Mouse (Mus musculus) lung, postnatal 36 days (tissue): ENCODE measurements around the gene Cish.
A peak's percentile ranks its signal among the peaks of the same experiment; 100 is the strongest.

Source experiments
- DNase-seq: peaks from one replicate; pipeline ENCODE4 v3.0.0; 2022; ENCODE audit warnings: mixed read lengths

The Cish gene

DNA sequence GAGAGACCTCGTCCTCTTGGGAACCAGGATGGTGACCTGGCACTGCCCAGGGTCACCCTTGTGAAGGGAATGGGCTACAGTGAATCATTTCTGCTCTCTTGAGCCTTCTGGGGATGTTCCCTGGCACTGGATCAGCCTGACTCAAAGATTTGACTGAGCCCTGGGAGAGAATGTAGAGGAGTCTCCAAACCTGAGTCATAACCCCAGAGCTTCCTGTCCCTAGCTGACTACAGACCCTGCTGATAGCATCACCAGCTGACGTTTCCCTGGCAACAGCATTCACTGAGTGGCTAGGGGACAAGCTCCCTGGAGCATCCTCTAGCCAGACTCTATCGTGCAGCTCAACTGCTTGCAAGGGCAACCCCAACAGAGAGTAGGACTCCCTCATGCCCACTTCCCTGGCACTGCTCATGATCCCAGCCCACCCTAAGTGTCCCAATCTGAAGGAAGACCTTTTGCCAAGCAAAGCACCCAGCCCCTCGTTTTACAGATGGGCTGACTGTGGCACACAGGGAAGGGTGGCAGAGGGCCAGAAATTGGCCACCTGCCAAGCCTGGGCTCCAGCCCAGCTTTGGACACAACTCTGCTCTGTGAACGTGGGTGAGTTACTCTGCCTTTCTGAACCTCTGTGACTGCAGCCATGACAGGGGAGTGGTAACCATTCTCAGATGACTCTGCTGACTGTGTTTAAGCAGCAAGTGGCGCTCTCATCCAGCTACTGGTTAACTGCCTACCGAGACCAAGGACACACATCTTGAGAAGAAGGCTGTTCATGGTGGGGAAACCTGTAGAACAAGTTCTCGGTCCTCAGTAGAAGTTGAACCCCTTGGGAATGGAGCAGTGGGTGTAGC, 17.1 kb upstream of the Cish start:
- DNase-seq = peak; percentile 78

GRCm38 (mm10) chr9:107279378-107280321, 16.2 kb upstream of the Cish start:
- DNase-seq = no peak

GRCm38 (mm10) chr9:107280322-107281027, 15.4 kb upstream of the Cish start:
- peak; percentile 46 for DNase-seq

- no peak for DNase-seq
These were observed 14.4 kb upstream of the Cish start for GRCm38 (mm10) chr9:107281241-107281987.

DNA sequence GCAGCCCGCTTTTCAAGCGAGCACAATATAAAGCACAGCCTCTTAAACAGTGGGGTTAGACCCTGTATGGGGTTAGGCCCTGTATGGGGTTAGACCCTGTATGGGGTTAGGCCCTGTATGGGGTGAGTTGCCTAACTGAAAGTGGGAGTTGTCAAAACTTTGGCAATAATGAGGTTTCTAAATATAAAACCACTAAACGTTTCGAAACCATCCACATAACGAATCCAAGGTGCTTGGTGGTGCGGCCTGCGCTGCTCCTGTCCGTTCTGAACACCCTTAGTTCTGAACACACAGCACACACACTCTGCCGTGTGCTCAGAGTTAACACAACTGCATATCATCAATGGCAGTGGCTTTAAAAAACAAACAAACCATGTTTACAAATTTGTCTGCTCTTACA, 12.9 kb upstream of the Cish start:
- no peak for DNase-seq

DNA sequence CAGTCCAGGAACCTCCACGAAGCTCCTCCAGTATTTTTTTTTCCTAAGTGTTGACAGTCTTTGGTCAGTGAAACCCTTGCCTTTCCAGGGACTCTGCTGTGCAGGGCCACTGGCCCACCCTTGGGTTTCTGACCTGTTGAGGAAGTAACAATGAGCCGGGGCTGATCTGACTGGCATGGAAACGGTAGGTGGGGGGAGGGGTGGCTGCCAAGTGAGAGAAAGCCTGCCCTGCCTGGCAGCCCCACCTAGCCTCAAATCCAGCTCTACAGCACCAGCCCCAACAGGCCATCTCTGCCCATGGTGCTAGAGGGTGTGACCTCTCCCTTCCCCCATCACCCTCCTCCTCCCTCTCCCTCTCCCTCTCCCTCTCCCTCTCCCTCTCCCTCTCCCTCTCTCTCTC, 10.8 kb upstream of the Cish start:
- DNase-seq = peak; percentile 72

DNA sequence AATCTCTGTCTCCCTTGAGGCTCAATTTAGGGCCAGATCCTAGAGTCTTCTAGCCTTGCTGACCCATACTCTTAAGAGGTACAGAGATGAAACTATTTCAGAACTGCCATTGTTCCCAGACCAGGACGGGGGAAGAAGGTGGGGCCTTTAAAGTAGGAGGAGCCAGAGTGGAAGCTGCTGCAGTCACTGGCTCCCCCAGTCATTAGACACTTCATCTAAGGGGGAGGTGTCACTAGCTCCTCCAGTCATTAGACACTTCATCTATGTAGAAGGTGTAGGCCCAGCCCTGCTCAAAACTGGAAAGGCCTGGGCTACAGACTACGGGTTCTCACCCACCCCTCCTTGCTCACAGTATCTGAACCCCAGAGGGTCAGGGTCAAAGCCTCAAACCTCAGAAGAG, 8.5 kb upstream of the Cish start:
- no peak for DNase-seq

DNA sequence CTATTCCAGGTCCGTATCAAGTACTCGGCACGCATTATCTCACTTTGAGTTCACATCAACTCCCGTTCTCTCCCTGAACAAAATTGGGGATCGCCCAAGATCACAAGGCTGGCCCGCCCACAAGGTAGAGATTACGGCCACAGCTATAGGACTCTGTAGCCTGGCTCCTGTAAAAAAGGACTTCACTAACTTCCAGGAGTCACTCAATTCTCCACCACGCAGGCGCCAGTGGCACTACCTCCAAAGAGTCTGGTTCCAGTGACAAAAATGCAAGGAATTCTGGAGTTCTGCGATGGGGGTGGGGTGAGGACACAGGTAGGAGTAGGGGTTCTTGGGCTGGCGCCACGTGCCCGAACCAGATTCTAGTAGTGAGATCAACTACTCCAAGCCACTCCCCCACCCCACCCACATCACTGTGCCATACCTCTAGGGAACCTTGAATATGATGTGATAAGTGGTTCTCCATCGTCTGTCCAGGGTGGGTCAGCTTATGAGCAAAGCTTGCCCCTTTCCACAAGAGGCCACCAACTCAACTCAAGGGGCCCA, 7.6 kb upstream of the Cish start:
- DNase-seq = no peak

- peak; percentile 90 for DNase-seq
These were observed 7.1 kb upstream of the Cish start for GRCm38 (mm10) chr9:107288711-107289110.

DNA sequence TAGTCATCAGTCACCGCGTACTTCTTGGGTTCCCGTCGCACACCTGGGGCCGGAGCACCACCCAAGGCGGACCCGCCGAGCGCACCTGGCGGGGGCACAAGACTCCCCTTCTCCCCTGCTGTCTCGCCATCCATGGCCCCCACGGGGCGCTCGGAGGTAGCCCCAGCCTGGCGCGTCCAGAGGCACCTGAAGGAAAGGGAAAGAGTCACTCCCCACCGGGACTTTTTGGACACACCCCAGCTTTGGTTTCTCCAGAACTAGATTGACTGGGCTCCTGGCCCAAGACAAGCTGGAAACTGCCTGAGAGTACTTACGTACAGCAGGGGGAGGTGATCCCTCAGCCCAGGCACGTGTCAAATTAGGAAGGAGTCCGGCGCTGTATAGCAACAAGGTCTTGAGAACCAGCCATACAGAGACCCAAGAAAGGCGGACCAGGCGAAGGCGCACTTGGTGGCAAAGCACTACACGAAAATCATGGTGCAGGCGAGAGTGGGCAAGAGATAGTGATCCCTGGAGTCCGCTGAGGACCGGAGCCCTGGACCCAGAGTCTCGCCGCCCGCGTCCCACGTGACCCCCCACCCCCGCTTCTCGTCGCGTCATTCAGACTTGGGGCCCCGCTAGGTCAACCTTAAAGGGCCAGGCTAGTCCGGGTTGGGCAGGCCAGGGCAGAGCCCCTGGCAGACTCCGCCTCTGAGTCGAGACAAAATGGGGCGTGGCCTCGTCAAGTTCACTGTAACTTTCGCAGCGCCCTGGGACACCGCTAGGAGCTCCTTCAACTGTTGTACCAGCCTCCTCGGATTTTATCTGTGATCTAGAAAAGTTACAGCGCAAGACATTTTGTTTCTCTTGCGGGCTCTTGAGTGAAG, 6.4 kb upstream of the Cish start, which contains the start of gene Mapkapk3:
TSS of gene Mapkapk3 (minus strand) at position 667 of the 866 bp plus-strand sequence.
- DNase-seq = peak; percentile 96

DNA sequence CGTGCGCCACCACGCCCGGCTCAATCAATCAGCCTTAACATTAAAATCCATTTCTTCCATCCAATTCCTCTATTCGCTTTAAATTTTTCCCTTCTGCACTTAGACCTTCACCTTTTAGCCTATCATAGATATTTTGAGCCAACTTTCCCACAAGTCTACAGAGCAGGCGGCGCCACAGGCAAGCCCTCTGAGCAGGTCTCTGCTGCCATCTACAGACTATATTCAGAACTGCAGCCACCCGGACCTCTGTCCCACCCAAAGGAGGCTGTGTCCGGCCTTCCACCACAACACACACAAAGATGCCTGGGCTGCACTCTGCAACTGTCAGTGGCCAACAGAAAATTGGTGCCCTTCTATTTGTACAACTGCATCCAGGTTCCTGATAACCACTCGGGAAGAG, 4.9 kb upstream of the Cish start:
- DNase-seq = peak; percentile 89

DNA sequence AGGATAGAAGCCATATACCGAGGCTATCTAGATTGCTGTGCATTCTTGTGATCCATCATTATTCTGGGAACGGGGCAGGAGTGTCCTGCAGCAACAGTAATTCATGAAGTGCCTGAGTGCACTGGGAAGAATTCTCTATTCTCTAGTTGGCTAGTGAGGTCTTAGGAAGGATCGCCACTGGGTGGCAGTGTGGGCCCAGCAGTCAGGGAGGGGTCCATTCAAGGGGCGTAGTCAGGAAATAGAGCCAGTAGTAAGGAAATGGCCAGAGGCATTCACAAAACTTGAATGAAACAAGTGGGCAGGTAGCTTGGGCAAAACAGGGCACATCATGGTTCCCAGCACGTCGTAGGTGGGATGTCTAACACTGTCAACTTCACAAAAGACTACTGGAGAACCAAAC, 1.6 kb upstream of the Cish start:
- peak; percentile 92 for DNase-seq

DNA sequence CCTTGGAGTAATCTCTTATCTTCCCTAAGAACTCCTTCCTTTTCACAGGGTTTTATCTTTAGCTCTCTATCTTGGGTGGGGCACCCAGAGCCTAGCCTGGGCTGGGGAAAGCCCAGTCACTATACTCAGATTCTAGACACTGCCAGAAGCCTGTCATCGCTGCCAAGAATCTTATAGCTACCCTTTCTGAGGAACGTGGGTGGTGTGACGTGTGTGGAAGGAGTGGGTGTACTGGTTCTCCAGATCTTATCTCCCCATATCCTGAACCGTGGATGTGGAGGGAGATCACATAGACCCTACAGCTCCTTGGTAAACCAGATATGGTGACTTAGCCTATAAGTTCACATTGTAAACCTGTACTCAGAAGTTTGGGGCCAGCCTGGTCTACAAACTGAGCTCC, 210 bp upstream of the Cish start:
- DNase-seq = peak; percentile 78

DNA sequence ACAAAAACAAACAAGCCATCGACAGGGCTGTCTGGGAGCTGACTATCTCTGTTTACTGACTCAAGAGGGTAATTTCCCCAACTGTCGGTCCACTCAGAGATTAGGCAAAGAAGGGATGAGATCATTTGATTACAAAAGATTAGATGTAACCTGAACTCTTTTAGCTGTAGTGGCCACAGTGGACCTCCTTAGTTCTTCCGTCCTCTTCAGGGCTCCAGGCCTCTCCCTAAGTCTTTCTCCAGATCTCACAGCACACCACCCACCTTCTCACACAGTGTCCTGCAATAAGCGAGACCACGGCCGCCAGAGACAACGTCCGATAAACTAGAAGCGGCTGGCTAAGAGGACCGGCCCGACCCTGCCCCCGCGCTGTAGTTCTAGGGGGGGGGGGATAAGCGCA, 215 bp downstream of the Cish start:
- peak; percentile 59 for DNase-seq

- peak; percentile 98 for DNase-seq
These were observed 707 bp downstream of the Cish start for GRCm38 (mm10) chr9:107296501-107296965.

- peak; percentile 60 for DNase-seq
These were observed 1.2 kb downstream of the Cish start for GRCm38 (mm10) chr9:107297059-107297458.

DNA sequence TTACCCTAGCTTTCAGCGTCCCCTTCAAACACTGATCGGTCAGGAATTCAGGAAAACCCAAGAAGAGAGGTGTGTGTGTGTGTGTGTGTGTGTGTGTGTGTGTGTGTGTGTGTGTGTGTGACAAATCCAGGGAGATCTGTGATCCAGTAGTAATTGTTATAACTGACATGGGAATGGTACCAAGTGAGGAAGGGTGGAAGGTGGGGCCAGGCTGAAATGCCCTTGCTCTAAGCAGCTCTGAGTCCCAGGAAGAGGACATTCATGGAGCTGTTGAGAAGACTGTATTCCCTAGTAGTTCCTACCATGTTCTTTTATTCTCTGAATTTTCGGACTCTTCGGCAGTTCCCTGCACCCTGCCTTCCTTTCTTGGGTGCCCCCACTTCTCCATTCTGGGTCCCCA, 1.8 kb downstream of the Cish start:
- peak; percentile 54 for DNase-seq

- DNase-seq = peak; percentile 87
These were observed 2.4 kb downstream of the Cish start for GRCm38 (mm10) chr9:107298059-107298780.

- no peak for DNase-seq
These were observed 3.0 kb downstream of the Cish start for GRCm38 (mm10) chr9:107298876-107299275.

GRCm38 (mm10) chr9:107299783-107300182, 4.0 kb downstream of the Cish start:
- no peak for DNase-seq
